Mouse (Mus musculus) myocyte (in vitro differentiated cells): Measurements from ENCODE around the gene Stat5b.

Source experiments
- CEBPB ChIP-seq: IDR thresholded peaks from 2 replicates; pipeline ENCODE4 v1.6.1; 2011; ENCODE audit warnings: mild to moderate bottlenecking, moderate library complexity; ENCODE audit not compliant: poor library complexity, insufficient read depth, severe bottlenecking
- E2F4 ChIP-seq: IDR thresholded peaks from one replicate; pipeline ENCODE4 v1.6.1; 2011; ENCODE audit warnings: mild to moderate bottlenecking, control low read depth, moderate library complexity; ENCODE audit not compliant: insufficient read depth
- MAX ChIP-seq: IDR thresholded peaks from one replicate; pipeline ENCODE4 v1.6.1; 2011; ENCODE audit warnings: low read depth, mild to moderate bottlenecking, control low read depth
- MYOD1 ChIP-seq, 3 experiments: IDR thresholded peaks; one replicate each; pipeline ENCODE4 v1.6.1; 2011; ENCODE audit warnings: control low read depth in 2 of 3, low read depth in 2 of 3, mild to moderate bottlenecking in 2 of 3, moderate library complexity in 1 of 3; ENCODE audit not compliant: insufficient read length in 2 of 3, control insufficient read depth in 1 of 3
- MYOG ChIP-seq, 3 experiments: IDR thresholded peaks; one replicate each; pipeline ENCODE4 v1.6.1; 2011; ENCODE audit warnings: control low read depth in 2 of 3, low read depth in 2 of 3, mild to moderate bottlenecking in 2 of 3; ENCODE audit not compliant: insufficient read length in 2 of 3, control insufficient read depth in 1 of 3, insufficient read depth in 1 of 3
- POLR2A ChIP-seq: IDR thresholded peaks from one replicate; pipeline ENCODE4 v1.6.1; 2011; ENCODE audit warnings: low read depth, mild to moderate bottlenecking, control low read depth, moderate library complexity; ENCODE audit not compliant: insufficient read length
- POLR2AphosphoS2 ChIP-seq: IDR thresholded peaks from one replicate; pipeline ENCODE4 v1.6.1; 2011; ENCODE audit warnings: low read depth, control low read depth; ENCODE audit not compliant: insufficient read length
- REST ChIP-seq: IDR thresholded peaks from one replicate; pipeline ENCODE4 v1.6.1; 2011; ENCODE audit warnings: mild to moderate bottlenecking, control low read depth, moderate library complexity; ENCODE audit not compliant: insufficient read depth, insufficient read length
- SRF ChIP-seq: IDR thresholded peaks from one replicate; pipeline ENCODE4 v1.6.1; 2011; ENCODE audit warnings: low read depth; ENCODE audit not compliant: control insufficient read depth, insufficient read length
- TCF12 ChIP-seq: IDR thresholded peaks from one replicate; pipeline ENCODE4 v1.6.1; 2011; ENCODE audit warnings: mild to moderate bottlenecking, control low read depth; ENCODE audit not compliant: poor library complexity, insufficient read depth, severe bottlenecking
- TCF3 ChIP-seq: IDR thresholded peaks from one replicate; pipeline ENCODE4 v1.6.1; 2011; ENCODE audit warnings: low read depth, control low read depth; ENCODE audit not compliant: insufficient read length
- USF1 ChIP-seq: IDR thresholded peaks from one replicate; pipeline ENCODE4 v1.6.1; 2011; ENCODE audit warnings: low read depth, mild to moderate bottlenecking, control low read depth, moderate library complexity

- TF ChIP-seq POLR2A, result no peak
- no peak for TF ChIP-seq E2F4
- TF ChIP-seq USF1, result no peak
- TF ChIP-seq CEBPB, result no peak
- no peak for TF ChIP-seq TCF12
- TF ChIP-seq TCF3, result no peak
- TF ChIP-seq REST, result no peak
- no peak for TF ChIP-seq MAX
- TF ChIP-seq MYOD1 (IDR thresholded peaks at IDR 0.05; ENCODE audit: control insufficient read depth in 1 of 3, insufficient read length in 2 of 3, low read depth in 2 of 3), result no peak
- TF ChIP-seq POLR2AphosphoS2, result no peak
- no peak for TF ChIP-seq SRF
- TF ChIP-seq MYOG (IDR thresholded peaks at IDR 0.05; ENCODE audit: control insufficient read depth in 1 of 3, insufficient read depth in 1 of 3, insufficient read length in 2 of 3, low read depth in 2 of 3), result no peak
Observed at GRCm38 (mm10) chr11:100844121-100844520, 6.4 kb downstream of the Stat5b start.
